Mouse (Mus musculus): ENCODE measurements around the gene Rere. TPM values are rescaled to one million over a fixed set of nuclear protein-coding genes. Genes with fewer than 3 reads are reported as not detected.
A peak's percentile ranks its signal among the peaks of the same experiment; 100 is the strongest.

Gene Rere
- total and polyA plus RNA-seq, 2 experiments from 2014 or later: 18.9 to 31.3 TPM

GRCm38 (mm10) chr4:150327476-150327875 lies 46.0 kb downstream of the Rere start:
- Histone ChIP-seq H3K9me3 (ENCODE audit: low read length) (no peaks in the 10 kb centered on the region), H3K27me3 (ENCODE audit: insufficient read depth, low read length) (no peaks in the 10 kb centered on the region), H3K27ac (ENCODE audit: low read depth, low read length) (no peak overlapping the region), H3K4me1 (ENCODE audit: insufficient read depth) (no peaks in the 10 kb centered on the region), H3K9ac (no peak overlapping the region), H3K4me3 (ENCODE audit: low read depth, low read length) (no peak overlapping the region), H3K36me3 (ENCODE audit: insufficient read depth) (no peaks in the 10 kb centered on the region), H3K4me2 (ENCODE audit: low read depth) (no peak overlapping the region)
- no peak for ATAC-seq
- DNase-seq: no peak
- 88% methylated on average over 4 of the region's 4 CpGs for WGBS
- TF ChIP-seq CTCF (IDR thresholded peaks at IDR 0.05; ENCODE audit: low read depth): peak; percentile 37; the same call in 1 of the 2 replicates

- Histone ChIP-seq H3K9ac (no peak overlapping the region), H3K4me2 (ENCODE audit: low read depth) (no peak overlapping the region), H3K4me3 (ENCODE audit: low read depth, low read length) (no peak overlapping the region), H3K27ac (ENCODE audit: low read depth, low read length) (no peak overlapping the region; the same call in 1 of the 2 replicates), H3K9me3 (ENCODE audit: low read length) (no peaks in the 10 kb centered on the region), H3K4me1 (ENCODE audit: insufficient read depth) (peaks cover 7% of the 10 kb centered on the region; the same call in 1 of the 2 replicates), H3K36me3 (ENCODE audit: insufficient read depth) (no peaks in the 10 kb centered on the region), H3K27me3 (ENCODE audit: insufficient read depth, low read length) (no peaks in the 10 kb centered on the region)
- ATAC-seq (no peak), DNase-seq (no peak)
- no peak for TF ChIP-seq CTCF (IDR thresholded peaks at IDR 0.05; ENCODE audit: low read depth)
- 32% methylated on average over 4 of the region's 4 CpGs for WGBS
Measured at GRCm38 (mm10) chr4:150333927-150334682, 52.7 kb downstream of the Rere start.

- H3K4me1 ChIP-seq (ENCODE audit: insufficient read depth): peaks cover 13% of the 10 kb centered on the region; the same call in 1 of the 2 replicates
- TF ChIP-seq CTCF (IDR thresholded peaks at IDR 0.05; ENCODE audit: low read depth): no peak
- H3K4me3 ChIP-seq (ENCODE audit: low read depth, low read length): no peak overlapping the region
- H3K27ac ChIP-seq (ENCODE audit: low read depth, low read length): no peak overlapping the region
- no peaks in the 10 kb centered on the region for H3K9me3 ChIP-seq (ENCODE audit: low read length)
- WGBS: 95% methylated on average over 1 of the region's 1 CpGs
- no peak overlapping the region for H3K4me2 ChIP-seq (ENCODE audit: low read depth)
- H3K36me3 ChIP-seq (ENCODE audit: insufficient read depth): no peaks in the 10 kb centered on the region
- DNase-seq (no peak), ATAC-seq (no peak)
- no peak overlapping the region for H3K9ac ChIP-seq
- no peaks in the 10 kb centered on the region for H3K27me3 ChIP-seq (ENCODE audit: insufficient read depth, low read length)
Measured at GRCm38 (mm10) chr4:150337260-150337659, 55.8 kb downstream of the Rere start.

- H3K9me3 ChIP-seq (ENCODE audit: low read length): no peaks in the 10 kb centered on the region
- 0 out of 2 replicates have a peak overlapping the region, but pooled peaks have one; percentile 5 for H3K4me2 ChIP-seq (ENCODE audit: low read depth)
- H3K27me3 ChIP-seq (ENCODE audit: insufficient read depth, low read length): no peaks in the 10 kb centered on the region
- no peaks in the 10 kb centered on the region for H3K36me3 ChIP-seq (ENCODE audit: insufficient read depth)
- peaks cover 11% of the 10 kb centered on the region; the same call in 1 of the 2 replicates for H3K4me1 ChIP-seq (ENCODE audit: insufficient read depth)
- ATAC-seq (peak; percentile 97), DNase-seq (peak; percentile 85)
- TF ChIP-seq CTCF (IDR thresholded peaks at IDR 0.05; ENCODE audit: low read depth): 0 out of 2 replicates have a peak, but pooled peaks have one; percentile 17
- peak overlapping the region; percentile 54; the same call in 1 of the 2 replicates for H3K27ac ChIP-seq (ENCODE audit: low read depth, low read length)
- 21% methylated on average over 8 of the region's 8 CpGs for WGBS
- no peak overlapping the region for H3K4me3 ChIP-seq (ENCODE audit: low read depth, low read length)
- H3K9ac ChIP-seq: no peak overlapping the region
Measured at GRCm38 (mm10) chr4:150338906-150339650, 57.6 kb downstream of the Rere start.

- WGBS: 91% methylated on average over 6 of the region's 6 CpGs
- no peaks in the 10 kb centered on the region for H3K27me3 ChIP-seq (ENCODE audit: insufficient read depth, low read length)
Measured at GRCm38 (mm10) chr4:150340796-150341525, 59.5 kb downstream of the Rere start.

GRCm38 (mm10) chr4:150344526-150344925 lies 63.1 kb downstream of the Rere start:
- no peak for TF ChIP-seq CTCF (IDR thresholded peaks at IDR 0.05; ENCODE audit: low read depth)
- Histone ChIP-seq H3K4me2 (ENCODE audit: low read depth) (no peak overlapping the region), H3K9ac (no peak overlapping the region), H3K27me3 (ENCODE audit: insufficient read depth, low read length) (no peaks in the 10 kb centered on the region), H3K4me3 (ENCODE audit: low read depth, low read length) (no peak overlapping the region), H3K27ac (ENCODE audit: low read depth, low read length) (no peak overlapping the region), H3K4me1 (ENCODE audit: insufficient read depth) (0 out of 2 replicates have a peak, but pooled peaks cover 1% of the 10 kb centered on the region), H3K9me3 (ENCODE audit: low read length) (no peaks in the 10 kb centered on the region), H3K36me3 (ENCODE audit: insufficient read depth) (no peaks in the 10 kb centered on the region)
- WGBS: 73% methylated on average over 3 of the region's 3 CpGs
- no peak for DNase-seq
- no peak for ATAC-seq

More at GRCm38 (mm10) chr4:150340796-150341525, 59.5 kb downstream of the Rere start:
- no peak overlapping the region for H3K9ac ChIP-seq
- DNase-seq: no peak
- H3K4me2 ChIP-seq (ENCODE audit: low read depth): no peak overlapping the region
- no peaks in the 10 kb centered on the region for H3K9me3 ChIP-seq (ENCODE audit: low read length)
- no peak for ATAC-seq
- TF ChIP-seq CTCF (IDR thresholded peaks at IDR 0.05; ENCODE audit: low read depth): no peak
- peaks cover 8% of the 10 kb centered on the region; the same call in 1 of the 2 replicates for H3K4me1 ChIP-seq (ENCODE audit: insufficient read depth)
- H3K36me3 ChIP-seq (ENCODE audit: insufficient read depth): no peaks in the 10 kb centered on the region
- no peak overlapping the region for H3K27ac ChIP-seq (ENCODE audit: low read depth, low read length)
- no peak overlapping the region for H3K4me3 ChIP-seq (ENCODE audit: low read depth, low read length)
